Mouse (Mus musculus): Measurements from ENCODE around the gene Ednra. TPM values are rescaled to one million over a fixed set of nuclear protein-coding genes. Genes with fewer than 3 reads are reported as not detected.
A peak's percentile ranks its signal among the peaks of the same experiment; 100 is the strongest.

The Ednra gene
- 8.5 and 12.5 TPM in 2 replicates for polyA plus RNA-seq (2012; rRNA removed)

GRCm38 (mm10) chr8:77724046-77724930 lies at the start of gene Ednra:
Gene Ednra, minus strand, starts transcription at chr8:77724464.
- DNase-seq (ENCODE audit: low read depth) = peak; percentile 62
- TF ChIP-seq CTCF (IDR thresholded peaks at IDR 0.05; ENCODE audit: borderline replicate concordance, extremely low read depth, insufficient read depth, insufficient read length) = no peak
- TF ChIP-seq POLR2A (IDR thresholded peaks at IDR 0.05; ENCODE audit: borderline replicate concordance, extremely low read depth, insufficient read depth, insufficient read length, poor library complexity, severe bottlenecking) = no peak

GRCm38 (mm10) chr8:77773831-77774230 lies 49.6 kb upstream of the Ednra start:
- TF ChIP-seq CTCF (IDR thresholded peaks at IDR 0.05; ENCODE audit: borderline replicate concordance, extremely low read depth, insufficient read depth, insufficient read length) (no peak), POLR2A (IDR thresholded peaks at IDR 0.05; ENCODE audit: borderline replicate concordance, extremely low read depth, insufficient read depth, insufficient read length, poor library complexity, severe bottlenecking) (no peak)
- no peak for DNase-seq (ENCODE audit: low read depth)

GRCm38 (mm10) chr8:77773256-77773655 lies 49.0 kb upstream of the Ednra start:
- TF ChIP-seq POLR2A (IDR thresholded peaks at IDR 0.05; ENCODE audit: borderline replicate concordance, extremely low read depth, insufficient read depth, insufficient read length, poor library complexity, severe bottlenecking) = no peak
- peak; percentile 54; the same call in 1 of the 2 replicates for TF ChIP-seq CTCF (IDR thresholded peaks at IDR 0.05; ENCODE audit: borderline replicate concordance, extremely low read depth, insufficient read depth, insufficient read length)
- DNase-seq (ENCODE audit: low read depth) = no peak

GRCm38 (mm10) chr8:77772210-77772886 lies 48.1 kb upstream of the Ednra start:
- no peak for TF ChIP-seq POLR2A (IDR thresholded peaks at IDR 0.05; ENCODE audit: borderline replicate concordance, extremely low read depth, insufficient read depth, insufficient read length, poor library complexity, severe bottlenecking)
- no peak for TF ChIP-seq CTCF (IDR thresholded peaks at IDR 0.05; ENCODE audit: borderline replicate concordance, extremely low read depth, insufficient read depth, insufficient read length)
- DNase-seq (ENCODE audit: low read depth) = peak; percentile 81

- TF ChIP-seq CTCF (IDR thresholded peaks at IDR 0.05; ENCODE audit: borderline replicate concordance, extremely low read depth, insufficient read depth, insufficient read length) (no peak), POLR2A (IDR thresholded peaks at IDR 0.05; ENCODE audit: borderline replicate concordance, extremely low read depth, insufficient read depth, insufficient read length, poor library complexity, severe bottlenecking) (no peak)
- no peak for DNase-seq (ENCODE audit: low read depth)
Measured at GRCm38 (mm10) chr8:77770966-77771365, 46.7 kb upstream of the Ednra start.

GRCm38 (mm10) chr8:77768916-77769315 lies 44.7 kb upstream of the Ednra start:
- DNase-seq (ENCODE audit: low read depth) = no peak
- TF ChIP-seq POLR2A (IDR thresholded peaks at IDR 0.05; ENCODE audit: borderline replicate concordance, extremely low read depth, insufficient read depth, insufficient read length, poor library complexity, severe bottlenecking) = no peak
- TF ChIP-seq CTCF (IDR thresholded peaks at IDR 0.05; ENCODE audit: borderline replicate concordance, extremely low read depth, insufficient read depth, insufficient read length) = no peak

- TF ChIP-seq POLR2A (IDR thresholded peaks at IDR 0.05; ENCODE audit: borderline replicate concordance, extremely low read depth, insufficient read depth, insufficient read length, poor library complexity, severe bottlenecking) (no peak), CTCF (IDR thresholded peaks at IDR 0.05; ENCODE audit: borderline replicate concordance, extremely low read depth, insufficient read depth, insufficient read length) (no peak)
- peak; percentile 22 for DNase-seq (ENCODE audit: low read depth)
Measured at GRCm38 (mm10) chr8:77764253-77764652, 40.0 kb upstream of the Ednra start.

- no peak for DNase-seq (ENCODE audit: low read depth)
- TF ChIP-seq CTCF (IDR thresholded peaks at IDR 0.05; ENCODE audit: borderline replicate concordance, extremely low read depth, insufficient read depth, insufficient read length) (no peak), POLR2A (IDR thresholded peaks at IDR 0.05; ENCODE audit: borderline replicate concordance, extremely low read depth, insufficient read depth, insufficient read length, poor library complexity, severe bottlenecking) (no peak)
Measured at GRCm38 (mm10) chr8:77762967-77763366, 38.7 kb upstream of the Ednra start.

GRCm38 (mm10) chr8:77755441-77755840 lies 31.2 kb upstream of the Ednra start:
- TF ChIP-seq POLR2A (IDR thresholded peaks at IDR 0.05; ENCODE audit: borderline replicate concordance, extremely low read depth, insufficient read depth, insufficient read length, poor library complexity, severe bottlenecking) (no peak), CTCF (IDR thresholded peaks at IDR 0.05; ENCODE audit: borderline replicate concordance, extremely low read depth, insufficient read depth, insufficient read length) (no peak)
- peak; percentile 26 for DNase-seq (ENCODE audit: low read depth)

GRCm38 (mm10) chr8:77753796-77754195 lies 29.5 kb upstream of the Ednra start:
- TF ChIP-seq CTCF (IDR thresholded peaks at IDR 0.05; ENCODE audit: borderline replicate concordance, extremely low read depth, insufficient read depth, insufficient read length) (no peak), POLR2A (IDR thresholded peaks at IDR 0.05; ENCODE audit: borderline replicate concordance, extremely low read depth, insufficient read depth, insufficient read length, poor library complexity, severe bottlenecking) (no peak)
- DNase-seq (ENCODE audit: low read depth) = no peak

GRCm38 (mm10) chr8:77752041-77752440 lies 27.8 kb upstream of the Ednra start:
- no peak for DNase-seq (ENCODE audit: low read depth)
- TF ChIP-seq POLR2A (IDR thresholded peaks at IDR 0.05; ENCODE audit: borderline replicate concordance, extremely low read depth, insufficient read depth, insufficient read length, poor library complexity, severe bottlenecking) = no peak
- TF ChIP-seq CTCF (IDR thresholded peaks at IDR 0.05; ENCODE audit: borderline replicate concordance, extremely low read depth, insufficient read depth, insufficient read length) = no peak
